Mouse (Mus musculus): ENCODE results near the gene 5031439G07Rik. TPM values are rescaled to one million over a fixed set of nuclear protein-coding genes. Genes with fewer than 3 reads are reported as not detected.
A peak's percentile ranks its signal among the peaks of the same experiment; 100 is the strongest.

5031439G07Rik gene
- polyA plus RNA-seq, 1 experiment from 2014 or later = 21.8 TPM

DNA sequence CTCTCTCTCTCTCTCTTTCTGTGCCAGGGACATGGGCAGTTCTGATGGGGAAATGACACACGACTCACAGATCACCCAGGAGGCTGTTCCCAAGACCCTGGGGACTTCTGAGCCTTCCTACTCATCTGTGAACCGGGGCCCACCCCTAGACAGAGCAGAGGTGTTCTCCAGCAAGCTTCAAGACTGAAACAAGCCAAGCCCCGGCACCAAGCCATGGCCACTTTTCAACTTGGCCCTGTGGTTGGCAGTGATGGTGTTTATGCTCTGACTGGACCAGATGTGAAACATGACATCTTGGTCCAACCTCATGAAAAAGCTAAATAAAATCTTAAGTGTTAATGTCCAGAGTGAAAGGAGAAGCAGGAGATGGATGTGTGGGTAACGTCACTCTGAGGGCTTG is 33.9 kb upstream of the 5031439G07Rik start:
- H3K4me1 ChIP-seq (ENCODE audit: control insufficient read depth, insufficient read depth, low read length) = no peaks in the 10 kb centered on the region
- no peak overlapping the region for H3K9ac ChIP-seq (replicated peaks; ENCODE audit: low read depth, low read length)
- no peaks in the 10 kb centered on the region for H3K36me3 ChIP-seq (ENCODE audit: control insufficient read depth, insufficient read depth, low read length)
- H3K9me3 ChIP-seq (ENCODE audit: control insufficient read depth, low read length) = no peaks in the 10 kb centered on the region
- H3K4me3 ChIP-seq (ENCODE audit: low read depth, low read length) = no peak overlapping the region
- H3K27me3 ChIP-seq (ENCODE audit: control insufficient read depth, insufficient read depth, low read length) = no peaks in the 10 kb centered on the region
- 74% methylated on average over 4 of the region's 4 CpGs for WGBS
- H3K4me2 ChIP-seq (ENCODE audit: low read depth, low read length) = no peak overlapping the region
- no peak overlapping the region for H3K27ac ChIP-seq (ENCODE audit: low read depth, low read length)
- no peak for ATAC-seq (ENCODE audit: low read depth)

DNA sequence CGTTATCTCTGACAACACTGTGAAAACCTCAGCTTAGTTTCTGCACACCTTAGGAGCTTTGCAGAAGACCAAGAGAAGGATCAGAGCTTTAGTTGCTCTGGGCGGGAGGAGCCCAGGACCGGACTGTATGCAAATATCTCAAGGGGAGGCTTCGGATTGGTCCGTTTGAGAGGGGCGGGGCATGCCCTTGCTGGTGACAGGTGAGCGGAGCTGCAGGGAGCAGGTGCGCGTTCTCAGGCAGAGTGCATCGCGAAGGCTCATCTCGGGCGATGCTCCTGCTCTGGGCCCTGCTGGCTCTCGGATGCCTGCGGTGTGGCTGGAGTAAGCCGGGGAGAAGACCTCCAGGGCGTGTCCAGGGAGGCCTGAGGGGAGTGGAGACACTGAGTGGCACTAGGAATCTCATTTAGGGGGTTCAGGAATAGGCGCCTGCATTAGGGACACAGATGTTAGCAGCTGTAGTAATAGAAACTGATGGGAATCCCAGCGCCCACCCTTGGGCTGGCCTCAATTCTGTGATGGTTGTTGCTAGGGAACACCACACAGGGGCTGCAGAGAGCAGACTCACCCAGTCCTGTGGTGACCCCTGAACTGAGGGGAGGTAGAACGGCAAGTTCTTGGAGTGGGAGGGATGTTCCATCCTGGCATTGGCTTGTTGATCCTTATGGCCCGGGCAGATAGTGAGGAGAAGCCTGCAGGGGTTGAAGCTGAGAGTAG is 28.8 kb upstream of the 5031439G07Rik start, which contains the start of gene Upk3a:
Gene Upk3a, plus strand, starts transcription at position 191 of the 714 bp plus-strand sequence.
- ATAC-seq (ENCODE audit: low read depth) = no peak

GRCm38 (mm10) chr15:85015771-85016170 is 27.4 kb upstream of the 5031439G07Rik start:
- Histone ChIP-seq H3K9me3 (ENCODE audit: control insufficient read depth, low read length) (no peaks in the 10 kb centered on the region), H3K4me2 (ENCODE audit: low read depth, low read length) (no peak overlapping the region), H3K4me3 (ENCODE audit: low read depth, low read length) (no peak overlapping the region), H3K9ac (replicated peaks; ENCODE audit: low read depth, low read length) (no peak overlapping the region), H3K27ac (ENCODE audit: low read depth, low read length) (no peak overlapping the region), H3K4me1 (ENCODE audit: control insufficient read depth, insufficient read depth, low read length) (no peaks in the 10 kb centered on the region), H3K36me3 (ENCODE audit: control insufficient read depth, insufficient read depth, low read length) (no peaks in the 10 kb centered on the region), H3K27me3 (ENCODE audit: control insufficient read depth, insufficient read depth, low read length) (no peaks in the 10 kb centered on the region)
- no peak for ATAC-seq (ENCODE audit: low read depth)
- WGBS = 84% methylated on average over 11 of the region's 11 CpGs

More for the DNA sequence above, 28.8 kb upstream of the 5031439G07Rik start, which contains the start of gene Upk3a:
- Histone ChIP-seq H3K4me2 (ENCODE audit: low read depth, low read length) (peak within 1 kb of the TSS; percentile 21), H3K27me3 (ENCODE audit: control insufficient read depth, insufficient read depth, low read length) (no peaks in the 10 kb centered on the region), H3K4me1 (ENCODE audit: control insufficient read depth, insufficient read depth, low read length) (no peaks in the 10 kb centered on the region), H3K36me3 (ENCODE audit: control insufficient read depth, insufficient read depth, low read length) (no peaks in the 10 kb centered on the region), H3K9ac (replicated peaks; ENCODE audit: low read depth, low read length) (no peak within 1 kb of the TSS), H3K27ac (ENCODE audit: low read depth, low read length) (no peak within 1 kb of the TSS), H3K9me3 (ENCODE audit: control insufficient read depth, low read length) (no peaks in the 10 kb centered on the region), H3K4me3 (ENCODE audit: low read depth, low read length) (no peak within 1 kb of the TSS)
- 6% methylated on average over 21 of the region's 21 CpGs for WGBS

GRCm38 (mm10) chr15:85012662-85013054 is 24.3 kb upstream of the 5031439G07Rik start:
- Histone ChIP-seq H3K27ac (ENCODE audit: low read depth, low read length) (no peak overlapping the region), H3K4me1 (ENCODE audit: control insufficient read depth, insufficient read depth, low read length) (no peaks in the 10 kb centered on the region), H3K9ac (replicated peaks; ENCODE audit: low read depth, low read length) (no peak overlapping the region), H3K9me3 (ENCODE audit: control insufficient read depth, low read length) (no peaks in the 10 kb centered on the region), H3K36me3 (ENCODE audit: control insufficient read depth, insufficient read depth, low read length) (no peaks in the 10 kb centered on the region), H3K4me3 (ENCODE audit: low read depth, low read length) (no peak overlapping the region), H3K4me2 (ENCODE audit: low read depth, low read length) (no peak overlapping the region), H3K27me3 (ENCODE audit: control insufficient read depth, insufficient read depth, low read length) (no peaks in the 10 kb centered on the region)
- WGBS = 19% methylated on average over 2 of the region's 2 CpGs
- ATAC-seq (ENCODE audit: low read depth) = no peak

DNA sequence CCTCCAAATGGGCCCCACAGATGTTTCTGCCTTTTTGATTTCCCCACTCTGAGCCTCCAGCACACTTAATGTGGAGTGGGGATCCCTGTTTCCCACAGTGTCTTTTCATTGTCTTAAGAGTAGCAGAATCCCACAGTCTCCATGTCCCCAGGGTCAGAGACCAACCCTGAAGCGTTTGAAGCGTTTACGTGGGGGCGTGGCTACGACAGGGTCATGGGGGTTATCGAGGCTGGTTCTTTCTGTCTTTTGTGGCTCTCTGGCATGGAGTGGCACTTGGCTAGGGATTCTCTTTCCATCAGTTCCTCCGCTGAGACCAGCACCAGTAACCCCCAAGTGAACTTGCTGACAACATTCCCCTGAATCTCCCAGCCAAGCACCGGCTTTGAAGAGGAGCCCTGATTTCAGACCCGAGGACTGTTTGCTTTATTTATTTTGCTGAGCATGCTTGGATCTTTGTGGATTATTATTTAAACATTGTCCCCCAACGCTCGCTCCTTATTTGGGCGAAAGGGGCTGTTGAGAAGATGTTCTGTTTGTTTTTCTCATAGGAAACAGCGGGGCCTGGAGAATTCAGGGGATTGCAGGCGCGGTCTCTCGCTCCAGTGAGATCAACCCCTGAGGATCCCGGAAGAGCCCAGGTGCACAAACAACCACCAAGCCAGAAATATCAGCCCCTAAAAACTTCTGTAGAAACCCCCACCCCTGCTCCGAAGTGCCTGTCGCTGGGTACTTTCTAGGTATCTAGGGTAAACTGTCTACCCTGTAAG is 23.7 kb upstream of the 5031439G07Rik start:
- ATAC-seq (ENCODE audit: low read depth) = no peak
- Histone ChIP-seq H3K4me2 (ENCODE audit: low read depth, low read length) (no peak overlapping the region), H3K27ac (ENCODE audit: low read depth, low read length) (0 out of 2 replicates have a peak overlapping the region, but pooled peaks have one; percentile 13), H3K9ac (replicated peaks; ENCODE audit: low read depth, low read length) (no peak overlapping the region), H3K4me1 (ENCODE audit: control insufficient read depth, insufficient read depth, low read length) (no peaks in the 10 kb centered on the region), H3K27me3 (ENCODE audit: control insufficient read depth, insufficient read depth, low read length) (no peaks in the 10 kb centered on the region), H3K36me3 (ENCODE audit: control insufficient read depth, insufficient read depth, low read length) (no peaks in the 10 kb centered on the region), H3K4me3 (ENCODE audit: low read depth, low read length) (no peak overlapping the region), H3K9me3 (ENCODE audit: control insufficient read depth, low read length) (no peaks in the 10 kb centered on the region)
- WGBS = 32% methylated on average over 19 of the region's 19 CpGs

GRCm38 (mm10) chr15:85009666-85010065 is 21.3 kb upstream of the 5031439G07Rik start:
- no peak overlapping the region for H3K9ac ChIP-seq (replicated peaks; ENCODE audit: low read depth, low read length)
- no peak for ATAC-seq (ENCODE audit: low read depth)
- 88% methylated on average over 8 of the region's 8 CpGs for WGBS
- H3K4me3 ChIP-seq (ENCODE audit: low read depth, low read length) = no peak overlapping the region
- no peaks in the 10 kb centered on the region for H3K27me3 ChIP-seq (ENCODE audit: control insufficient read depth, insufficient read depth, low read length)
- no peak overlapping the region for H3K27ac ChIP-seq (ENCODE audit: low read depth, low read length)
- no peaks in the 10 kb centered on the region for H3K9me3 ChIP-seq (ENCODE audit: control insufficient read depth, low read length)
- H3K36me3 ChIP-seq (ENCODE audit: control insufficient read depth, insufficient read depth, low read length) = no peaks in the 10 kb centered on the region
- H3K4me2 ChIP-seq (ENCODE audit: low read depth, low read length) = no peak overlapping the region
- H3K4me1 ChIP-seq (ENCODE audit: control insufficient read depth, insufficient read depth, low read length) = no peaks in the 10 kb centered on the region

DNA sequence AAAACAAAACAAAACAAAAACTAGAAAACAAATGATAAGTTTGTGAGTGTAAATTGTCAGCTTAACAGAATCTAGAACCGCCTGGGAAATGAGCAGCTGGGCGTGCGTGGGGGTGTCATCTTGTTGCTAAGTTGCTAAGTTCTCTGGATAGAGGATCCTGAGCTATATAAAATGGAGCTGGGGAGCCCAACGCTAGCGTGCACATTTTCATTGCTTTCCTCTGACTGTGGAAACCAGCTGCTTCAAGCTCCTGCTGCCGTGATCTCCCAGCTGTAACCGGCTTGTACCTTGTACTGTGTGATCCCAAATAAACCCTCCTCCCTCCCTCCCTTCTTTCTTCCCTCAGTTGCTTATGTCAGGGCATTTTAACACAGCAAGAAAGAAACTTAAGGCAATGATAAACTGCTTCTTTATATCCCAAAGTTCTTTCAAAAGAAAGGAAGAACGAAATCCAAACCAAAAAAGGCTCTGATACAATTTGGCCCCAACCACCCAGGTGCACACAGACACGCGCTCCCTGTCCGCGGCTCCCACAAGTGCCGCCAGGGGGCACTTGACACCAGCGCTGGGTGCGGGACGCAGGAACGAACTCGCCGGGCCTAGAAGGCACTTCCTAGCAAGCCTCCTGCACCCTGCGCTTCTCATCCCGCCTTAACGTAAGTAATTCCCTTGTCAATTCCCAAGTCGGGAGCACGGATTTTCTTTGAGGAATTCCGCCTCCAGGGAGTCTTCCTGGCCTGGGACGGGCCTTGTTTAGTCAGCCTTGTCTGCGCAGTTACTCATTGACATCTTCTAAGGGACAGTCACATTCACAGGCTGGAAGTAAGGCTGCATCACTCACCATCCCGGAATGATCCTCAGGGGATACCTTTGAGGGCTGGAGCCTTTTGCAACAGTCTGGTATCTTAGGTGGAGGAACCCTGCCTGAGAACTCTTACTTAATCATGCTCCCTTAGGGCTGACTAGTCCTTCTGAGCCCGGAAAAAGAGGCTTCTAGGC is 12.9 kb upstream of the 5031439G07Rik start:
- 21% methylated on average over 29 of the region's 29 CpGs for WGBS
- peak; percentile 68; the same call in 1 of the 2 replicates for ATAC-seq (ENCODE audit: low read depth)
- no peaks in the 10 kb centered on the region for H3K9me3 ChIP-seq (ENCODE audit: control insufficient read depth, low read length)
- H3K36me3 ChIP-seq (ENCODE audit: control insufficient read depth, insufficient read depth, low read length) = no peaks in the 10 kb centered on the region
- no peak overlapping the region for H3K4me3 ChIP-seq (ENCODE audit: low read depth, low read length)
- H3K27me3 ChIP-seq (ENCODE audit: control insufficient read depth, insufficient read depth, low read length) = no peaks in the 10 kb centered on the region
- H3K9ac ChIP-seq (replicated peaks; ENCODE audit: low read depth, low read length) = no peak overlapping the region
- H3K27ac ChIP-seq (ENCODE audit: low read depth, low read length) = no peak overlapping the region
- H3K4me1 ChIP-seq (ENCODE audit: control insufficient read depth, insufficient read depth, low read length) = no peaks in the 10 kb centered on the region
- no peak overlapping the region for H3K4me2 ChIP-seq (ENCODE audit: low read depth, low read length)

- WGBS = 63% methylated on average over 7 of the region's 7 CpGs
- H3K27me3 ChIP-seq (ENCODE audit: control insufficient read depth, insufficient read depth, low read length) = no peaks in the 10 kb centered on the region
- no peak for ATAC-seq (ENCODE audit: low read depth)
Observed at GRCm38 (mm10) chr15:84999911-85000310, 11.6 kb upstream of the 5031439G07Rik start.

More at GRCm38 (mm10) chr15:84999911-85000310, 11.6 kb upstream of the 5031439G07Rik start:
- no peak overlapping the region for H3K4me2 ChIP-seq (ENCODE audit: low read depth, low read length)
- no peak overlapping the region for H3K27ac ChIP-seq (ENCODE audit: low read depth, low read length)
- H3K4me1 ChIP-seq (ENCODE audit: control insufficient read depth, insufficient read depth, low read length) = no peaks in the 10 kb centered on the region
- no peak overlapping the region for H3K9ac ChIP-seq (replicated peaks; ENCODE audit: low read depth, low read length)
- H3K4me3 ChIP-seq (ENCODE audit: low read depth, low read length) = no peak overlapping the region
- H3K9me3 ChIP-seq (ENCODE audit: control insufficient read depth, low read length) = no peaks in the 10 kb centered on the region
- no peaks in the 10 kb centered on the region for H3K36me3 ChIP-seq (ENCODE audit: control insufficient read depth, insufficient read depth, low read length)

All from neural tube, embryonic 14.5 days (tissue).